Mouse (Mus musculus) kidney, embryonic 15.5 days (tissue): ENCODE measurements around the gene Gstp1. TPM values are rescaled to one million over a fixed set of nuclear protein-coding genes. Genes with fewer than 3 reads are reported as not detected.
A peak's percentile ranks its signal among the peaks of the same experiment; 100 is the strongest.

Experiments
- ATAC-seq: fragments of 200-750 bp; cut with Nextera tagmentation; replicated peaks from 2 replicates; pipeline ENCODE4 v1.8.0; 2017; ENCODE audit warnings: moderate TSS enrichment; ENCODE audit not compliant: low FRiP score
- H3K27ac ChIP-seq: fragments of 300-500 bp; sonication (generic); 2 replicates; pipeline ENCODE4 v1.5.1; 2015; ENCODE audit warnings: mild to moderate bottlenecking, inconsistent platforms
- H3K27me3 ChIP-seq: fragments of 300-500 bp; sonication (generic); 2 replicates; pipeline ENCODE4 v1.6.1; 2015; ENCODE audit warnings: inconsistent platforms
- H3K36me3 ChIP-seq: fragments of 300-500 bp; sonication (generic); 2 replicates; pipeline ENCODE4 v1.6.1; 2015; ENCODE audit warnings: inconsistent platforms
- H3K4me1 ChIP-seq: fragments of 300-500 bp; sonication (generic); 2 replicates; pipeline ENCODE4 v1.6.1; 2015; ENCODE audit warnings: inconsistent platforms
- H3K4me2 ChIP-seq: fragments of 300-500 bp; sonication (generic); 2 replicates; pipeline ENCODE4 v1.6.1; 2015; ENCODE audit warnings: moderate library complexity, mild to moderate bottlenecking, inconsistent platforms
- H3K4me3 ChIP-seq: fragments of 300-500 bp; sonication (generic); replicated peaks from 2 replicates; pipeline ENCODE4 v1.5.1; 2015; ENCODE audit warnings: mild to moderate bottlenecking, inconsistent platforms
- H3K9ac ChIP-seq: fragments of 300-500 bp; sonication (generic); 2 replicates; pipeline ENCODE4 v1.6.1; 2015; ENCODE audit warnings: mild to moderate bottlenecking, inconsistent platforms
- H3K9me3 ChIP-seq: fragments of 300-500 bp; sonication (generic); replicated peaks from 2 replicates; pipeline ENCODE4 v1.6.1; 2016; ENCODE audit warnings: inconsistent platforms
- WGBS: fragments of 180-500 bp; shearing (Covaris S2); methylation state at CpG from one replicate; pipeline ENCODE4 v1.1.7; 2015; ENCODE audit warnings: mixed read lengths; 5-methylcytosine and 5-hydroxymethylcytosine counted together
- polyA plus RNA-seq: library from polyadenylated mRNA; unstranded; fragments of >200 nt; fragmentation: Nextera tagmentation; extraction: Ambion mirVana; gene quantifications from 2 replicates; pipeline ENCODE4 v1.2.1, GENCODE M21; 2015

The Gstp1 gene
- polyA plus RNA-seq, 1 experiment from 2014 or later = 563 TPM

DNA sequence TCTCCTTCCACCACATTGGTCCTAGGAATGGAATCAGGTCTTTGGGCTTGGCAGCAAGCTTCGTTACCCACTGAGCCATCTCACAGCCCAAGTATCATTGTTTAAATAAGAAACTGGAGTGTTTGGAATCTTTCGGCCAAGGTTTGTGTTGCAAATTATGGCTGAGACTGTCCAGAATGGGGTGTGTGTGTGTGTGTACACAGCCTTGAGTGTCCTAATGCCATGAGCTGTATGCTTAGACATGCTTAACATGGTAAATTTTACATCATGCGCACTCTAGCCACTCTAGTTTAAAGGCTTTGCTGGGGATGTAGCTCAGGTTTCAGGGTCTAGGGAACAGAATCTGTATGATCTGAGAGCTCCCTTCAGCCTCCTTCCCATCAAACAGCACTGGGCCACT lies 42.3 kb downstream of the Gstp1 start:
- no peaks in the 10 kb centered on the region for H3K36me3 ChIP-seq
- H3K9ac ChIP-seq = no peak overlapping the region
- H3K9me3 ChIP-seq = no peaks in the 10 kb centered on the region
- H3K4me1 ChIP-seq = peaks cover 56% of the 10 kb centered on the region
- no peak for ATAC-seq
- no peaks in the 10 kb centered on the region for H3K27me3 ChIP-seq
- H3K27ac ChIP-seq = peak overlapping the region; percentile 59
- WGBS = 60% methylated on average over 3 of the region's 3 CpGs
- no peak overlapping the region for H3K4me2 ChIP-seq
- no peak overlapping the region for H3K4me3 ChIP-seq

DNA sequence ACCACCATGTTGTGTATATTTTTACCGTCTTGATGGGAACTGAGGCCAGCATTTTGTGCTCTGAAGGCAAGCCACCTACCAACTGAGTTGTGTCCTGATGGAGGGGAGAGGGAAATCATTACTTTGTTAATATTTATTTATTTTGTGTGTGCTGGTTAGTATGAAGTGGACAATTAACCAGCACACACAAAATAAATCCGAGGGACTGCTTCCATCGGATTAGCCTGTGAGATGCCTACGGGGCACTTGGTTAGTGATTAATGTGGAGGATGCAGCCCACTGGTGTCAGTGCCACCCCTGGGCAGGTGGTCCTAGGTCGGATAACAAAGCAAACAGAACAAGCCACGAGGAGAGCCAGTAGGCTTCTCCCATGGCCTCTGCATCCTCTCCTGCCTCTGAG lies 42.9 kb downstream of the Gstp1 start:
- H3K4me2 ChIP-seq = no peak overlapping the region
- WGBS = 37% methylated on average over 6 of the region's 6 CpGs
- no peaks in the 10 kb centered on the region for H3K27me3 ChIP-seq
- H3K9ac ChIP-seq = no peak overlapping the region
- peaks cover 56% of the 10 kb centered on the region for H3K4me1 ChIP-seq
- H3K27ac ChIP-seq = peak overlapping the region; percentile 59; the same call in 1 of the 2 replicates
- H3K36me3 ChIP-seq = no peaks in the 10 kb centered on the region
- no peak overlapping the region for H3K4me3 ChIP-seq
- no peaks in the 10 kb centered on the region for H3K9me3 ChIP-seq
- no peak for ATAC-seq

DNA sequence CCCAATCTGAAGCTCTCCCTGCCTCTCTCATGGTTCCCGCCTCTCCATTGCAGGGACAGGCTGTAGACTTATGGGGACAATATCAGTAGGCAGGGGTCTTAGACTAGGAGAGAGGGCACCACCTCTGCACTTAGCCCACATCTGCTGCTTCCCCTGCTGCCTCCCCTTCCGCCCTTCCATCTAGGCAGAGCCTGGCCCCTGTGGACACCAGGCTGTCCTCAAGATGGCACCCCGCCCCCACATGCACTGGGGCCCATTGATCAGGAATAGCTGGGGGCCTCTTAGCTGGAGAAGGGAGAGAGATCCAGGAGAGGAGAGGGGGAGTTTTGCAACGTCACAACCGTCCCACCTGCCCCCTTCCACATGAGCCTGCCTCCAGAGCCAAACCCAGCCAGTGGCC lies 45.4 kb downstream of the Gstp1 start, which contains the start of gene Tbx10:
Gene Tbx10, plus strand, starts transcription at position 337 of the 400 bp plus-strand sequence.
- no peak for ATAC-seq
- Histone ChIP-seq H3K27ac (no peak within 1 kb of the TSS), H3K4me2 (no peak within 1 kb of the TSS), H3K9ac (no peak within 1 kb of the TSS), H3K27me3 (no peaks in the 10 kb centered on the region), H3K36me3 (peaks cover 6% of the 10 kb centered on the region; the same call in 1 of the 2 replicates), H3K4me1 (peaks cover 40% of the 10 kb centered on the region), H3K4me3 (no peak within 1 kb of the TSS), H3K9me3 (no peaks in the 10 kb centered on the region)
- WGBS = 58% methylated on average over 5 of the region's 5 CpGs

DNA sequence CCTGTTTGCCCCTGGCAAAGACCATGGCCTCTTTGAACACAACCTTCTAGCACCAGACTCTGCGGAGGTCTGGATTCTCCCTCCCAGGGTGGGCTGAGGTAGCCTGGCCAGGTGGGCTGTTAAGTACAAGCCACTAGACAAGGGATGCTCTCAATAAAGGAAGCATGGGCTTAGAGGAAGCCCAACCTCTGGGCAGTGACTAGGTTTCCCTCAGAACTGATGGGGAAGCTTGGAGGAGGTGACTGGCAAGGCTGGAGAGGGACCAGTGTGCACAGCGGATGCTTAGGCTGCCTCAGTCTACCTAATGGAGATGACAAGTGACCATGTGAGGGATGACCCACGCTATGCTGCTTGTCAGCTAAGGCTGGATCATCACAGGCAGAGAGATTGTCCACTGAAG lies 45.8 kb downstream of the Gstp1 start:
- no peaks in the 10 kb centered on the region for H3K27me3 ChIP-seq
- WGBS = 84% methylated on average over 3 of the region's 3 CpGs
- H3K4me3 ChIP-seq = no peak overlapping the region
- H3K36me3 ChIP-seq = peaks cover 6% of the 10 kb centered on the region; the same call in 1 of the 2 replicates
- H3K4me1 ChIP-seq = peaks cover 40% of the 10 kb centered on the region
- no peak overlapping the region for H3K27ac ChIP-seq
- H3K4me2 ChIP-seq = no peak overlapping the region
- no peaks in the 10 kb centered on the region for H3K9me3 ChIP-seq
- H3K9ac ChIP-seq = no peak overlapping the region
- ATAC-seq = no peak

DNA sequence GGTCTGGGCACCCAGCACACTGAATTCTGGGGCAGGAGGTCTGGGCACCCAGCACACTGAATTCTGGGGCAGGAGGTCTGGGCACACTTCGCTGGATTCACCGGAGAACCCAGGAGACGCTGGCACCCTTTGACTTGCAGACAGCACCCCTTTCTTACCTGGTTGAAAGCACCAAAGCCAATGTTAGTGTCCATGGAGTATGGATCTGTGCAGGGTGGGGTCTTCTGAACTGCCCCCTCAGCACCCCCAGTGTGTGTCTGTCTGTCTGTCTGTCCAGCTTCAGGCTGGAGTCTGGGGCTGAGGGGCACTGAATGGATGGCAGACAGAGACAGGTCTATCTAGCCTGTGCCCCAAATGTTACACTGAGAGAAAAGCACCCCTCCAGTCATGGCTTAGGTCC lies 46.2 kb downstream of the Gstp1 start:
- no peaks in the 10 kb centered on the region for H3K9me3 ChIP-seq
- peaks cover 40% of the 10 kb centered on the region for H3K4me1 ChIP-seq
- H3K27ac ChIP-seq = no peak overlapping the region
- H3K4me3 ChIP-seq = no peak overlapping the region
- no peaks in the 10 kb centered on the region for H3K27me3 ChIP-seq
- WGBS = 89% methylated on average over 3 of the region's 3 CpGs
- no peak overlapping the region for H3K4me2 ChIP-seq
- no peak for ATAC-seq
- no peak overlapping the region for H3K9ac ChIP-seq
- H3K36me3 ChIP-seq = peaks cover 6% of the 10 kb centered on the region; the same call in 1 of the 2 replicates

DNA sequence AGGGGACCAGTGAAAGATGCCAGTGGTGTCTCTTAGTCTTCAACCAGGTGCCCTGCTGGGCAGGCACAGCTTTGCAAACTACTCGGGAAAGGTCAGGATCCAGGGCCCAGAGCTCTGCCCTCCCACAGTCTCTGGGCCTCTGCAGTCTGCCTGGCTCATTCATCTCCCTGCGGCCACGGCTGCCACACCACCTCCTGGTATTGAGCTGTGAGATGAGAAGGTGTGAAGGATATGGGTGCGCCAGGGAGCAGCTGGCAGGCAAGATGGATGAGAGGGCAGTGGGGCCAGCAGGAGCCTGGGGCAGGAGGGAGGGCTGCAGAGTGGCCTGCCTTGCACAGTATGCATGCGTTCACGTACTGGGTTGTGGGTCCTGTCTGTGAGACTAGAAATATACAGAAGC lies 47.0 kb downstream of the Gstp1 start:
- Histone ChIP-seq H3K9me3 (no peaks in the 10 kb centered on the region), H3K27ac (peak overlapping the region; percentile 20; the same call in 1 of the 2 replicates), H3K27me3 (no peaks in the 10 kb centered on the region), H3K4me3 (no peak overlapping the region), H3K4me1 (peaks cover 40% of the 10 kb centered on the region), H3K4me2 (no peak overlapping the region), H3K36me3 (peaks cover 6% of the 10 kb centered on the region; the same call in 1 of the 2 replicates), H3K9ac (no peak overlapping the region)
- 26% methylated on average over 6 of the region's 6 CpGs for WGBS
- ATAC-seq = no peak

DNA sequence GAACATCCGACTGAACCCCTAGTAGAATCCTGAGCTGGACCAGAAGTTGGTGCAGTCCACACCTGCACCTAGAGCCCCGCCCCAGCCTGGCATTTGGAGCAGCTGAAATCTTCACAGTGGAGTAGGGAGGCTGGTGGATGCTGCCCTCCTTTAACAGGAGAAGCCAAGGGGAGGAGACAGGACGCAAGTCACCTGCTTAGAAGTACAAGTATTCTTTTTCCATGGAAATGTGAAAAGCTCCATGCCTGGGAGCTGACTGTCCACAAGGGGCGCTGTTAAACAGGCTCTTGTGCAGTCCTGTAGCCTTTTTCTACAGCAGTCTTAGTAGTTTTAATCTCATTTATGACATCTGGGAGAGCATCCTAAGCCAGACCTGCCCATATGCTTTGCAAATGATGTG lies 49.0 kb downstream of the Gstp1 start:
- no peaks in the 10 kb centered on the region for H3K9me3 ChIP-seq
- 91% methylated on average over 4 of the region's 4 CpGs for WGBS
- H3K9ac ChIP-seq = no peak overlapping the region
- no peak overlapping the region for H3K4me2 ChIP-seq
- H3K27me3 ChIP-seq = no peaks in the 10 kb centered on the region
- H3K4me1 ChIP-seq = peaks cover 50% of the 10 kb centered on the region
- H3K4me3 ChIP-seq = no peak overlapping the region
- no peak overlapping the region for H3K27ac ChIP-seq
- peaks cover 6% of the 10 kb centered on the region; the same call in 1 of the 2 replicates for H3K36me3 ChIP-seq
- no peak for ATAC-seq

DNA sequence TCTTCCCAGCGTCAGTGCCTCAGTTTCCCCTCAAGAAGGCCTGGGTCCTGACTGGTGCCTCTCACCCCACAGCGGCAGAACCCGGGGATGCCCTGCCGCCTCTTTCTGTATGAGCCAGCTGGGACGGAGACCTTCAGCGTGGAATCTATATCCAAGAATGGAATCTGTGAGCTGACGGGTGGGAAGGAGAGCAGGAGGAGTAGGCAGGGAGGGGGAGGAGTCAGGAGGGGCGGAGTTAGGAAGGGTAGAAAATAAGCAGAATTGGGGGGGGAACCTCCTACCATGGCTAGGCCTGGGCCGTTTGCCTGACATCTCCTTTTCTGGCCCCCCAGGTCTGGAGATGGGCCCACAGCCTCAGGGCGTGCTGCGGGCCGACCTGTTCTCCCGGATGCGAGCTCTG lies 49.7 kb downstream of the Gstp1 start:
- Histone ChIP-seq H3K27me3 (no peaks in the 10 kb centered on the region), H3K4me3 (no peak overlapping the region), H3K9ac (no peak overlapping the region), H3K9me3 (no peaks in the 10 kb centered on the region), H3K27ac (no peak overlapping the region), H3K4me2 (no peak overlapping the region), H3K36me3 (peaks cover 6% of the 10 kb centered on the region; the same call in 1 of the 2 replicates), H3K4me1 (peaks cover 57% of the 10 kb centered on the region)
- ATAC-seq = no peak
- WGBS = 89% methylated on average over 14 of the region's 14 CpGs

DNA sequence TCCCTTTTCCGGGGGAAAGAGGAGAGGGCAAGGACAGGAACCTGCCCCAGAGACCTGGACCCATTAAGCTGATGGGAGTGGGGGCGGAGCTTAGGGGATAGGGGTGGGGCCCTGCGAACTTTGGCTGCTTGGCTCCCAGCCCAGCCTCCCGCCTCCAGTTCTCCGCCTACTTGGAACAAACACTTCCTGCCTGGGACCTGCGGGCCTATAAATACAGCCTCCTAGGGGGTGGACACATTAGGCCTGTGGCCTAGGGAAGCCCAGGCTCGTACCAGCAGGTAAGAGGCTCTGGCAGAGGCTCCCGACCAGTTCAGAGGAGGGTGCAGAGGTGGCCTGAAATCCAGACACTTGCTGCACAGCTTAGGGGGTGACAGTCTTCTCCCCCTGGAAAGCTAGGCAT lies 51.5 kb downstream of the Gstp1 start, which contains the start of gene Acy3:
Gene Acy3, plus strand, starts transcription at position 237 of the 400 bp plus-strand sequence.
- Histone ChIP-seq H3K36me3 (peaks cover 6% of the 10 kb centered on the region; the same call in 1 of the 2 replicates), H3K9me3 (no peaks in the 10 kb centered on the region), H3K27ac (peak within 1 kb of the TSS; percentile 94), H3K4me2 (peak within 1 kb of the TSS; percentile 50), H3K4me3 (peak within 1 kb of the TSS; percentile 27), H3K4me1 (peaks cover 58% of the 10 kb centered on the region), H3K27me3 (no peaks in the 10 kb centered on the region), H3K9ac (peak within 1 kb of the TSS; percentile 27; the same call in 1 of the 2 replicates)
- ATAC-seq = peak; percentile 70
- WGBS = 5% methylated on average over 8 of the region's 8 CpGs

Other genes with a start within 250 kb of the Gstp1 start
- gene Chka, start 186.2 kb downstream of the Gstp1 start, polyA plus RNA-seq = 58.8 and 63.1 TPM in 2 replicates
- 43.9 and 54.6 TPM in 2 replicates for gene Tcirg1, start 130.9 kb downstream of the Gstp1 start, polyA plus RNA-seq
- 344 and 353 TPM in 2 replicates for gene Ndufs8, start 125.2 kb downstream of the Gstp1 start, polyA plus RNA-seq
- gene Aldh3b1, start 108.2 kb downstream of the Gstp1 start, polyA plus RNA-seq = 2.9 and 4.1 TPM in 2 replicates
- 18.3 and 21.2 TPM in 2 replicates for gene Unc93b1, start 102.8 kb downstream of the Gstp1 start, polyA plus RNA-seq
- 0.06 TPM in 1 of 2 replicates, not detected in the other for gene Aldh3b3, start 79.3 kb downstream of the Gstp1 start, polyA plus RNA-seq
- 1.7 and 1.8 TPM in 2 replicates for gene Aldh3b2, start 65.7 kb downstream of the Gstp1 start, polyA plus RNA-seq
- gene Acy3, start 51.4 kb downstream of the Gstp1 start, polyA plus RNA-seq = 28.6 and 35.0 TPM in 2 replicates
- 0.75 and 1.5 TPM in 2 replicates for gene Tbx10, start 45.2 kb downstream of the Gstp1 start, polyA plus RNA-seq
- gene Nudt8, start 37.4 kb downstream of the Gstp1 start, polyA plus RNA-seq = 31.2 and 36.2 TPM in 2 replicates
- 3.3 and 4.1 TPM in 2 replicates for gene Gm49405, start 37.4 kb downstream of the Gstp1 start, polyA plus RNA-seq
- gene Doc2g, start 34.7 kb downstream of the Gstp1 start, polyA plus RNA-seq = 5.0 and 5.1 TPM in 2 replicates
- gene Ndufv1, start 25.2 kb downstream of the Gstp1 start, polyA plus RNA-seq = 220 and 237 TPM in 2 replicates
- 2.4 and 14.9 TPM in 2 replicates for gene Gstp2, start 8.0 kb upstream of the Gstp1 start, polyA plus RNA-seq
- 0.73 and 1.4 TPM in 2 replicates for gene Gstp3, start 21.6 kb upstream of the Gstp1 start, polyA plus RNA-seq
- 0.22 and 0.84 TPM in 2 replicates for gene Cabp2, start 43.6 kb upstream of the Gstp1 start, polyA plus RNA-seq
- gene Cdk2ap2, start 59.2 kb upstream of the Gstp1 start, polyA plus RNA-seq = 116 and 117 TPM in 2 replicates
- gene Pitpnm1, start 62.0 kb upstream of the Gstp1 start, polyA plus RNA-seq = 14.0 and 15.8 TPM in 2 replicates
- gene Aip, start 87.9 kb upstream of the Gstp1 start, polyA plus RNA-seq = 98.0 and 108 TPM in 2 replicates
- not detected in 2 replicates for gene Gpr152, start 101.8 kb upstream of the Gstp1 start, polyA plus RNA-seq
- 0.05 and 0.10 TPM in 2 replicates for gene Cabp4, start 106.0 kb upstream of the Gstp1 start, polyA plus RNA-seq
- 165 and 174 TPM in 2 replicates for gene Coro1b, start 110.6 kb upstream of the Gstp1 start, polyA plus RNA-seq
- gene Ptprcap, start 115.6 kb upstream of the Gstp1 start, polyA plus RNA-seq = 0.42 and 1.2 TPM in 2 replicates
- 51.5 and 58.5 TPM in 2 replicates for gene Rps6kb2, start 125.4 kb upstream of the Gstp1 start, polyA plus RNA-seq
- gene Carns1, start 137.5 kb upstream of the Gstp1 start, polyA plus RNA-seq = 2.9 and 3.1 TPM in 2 replicates
- 2.4 and 3.0 TPM in 2 replicates for gene Tbc1d10c, start 153.3 kb upstream of the Gstp1 start, polyA plus RNA-seq
- gene Ppp1ca, start 154.1 kb upstream of the Gstp1 start, polyA plus RNA-seq = 953 and 971 TPM in 2 replicates
- gene Rad9a, start 163.7 kb upstream of the Gstp1 start, polyA plus RNA-seq = 37.2 and 38.2 TPM in 2 replicates
- gene Clcf1, start 176.3 kb upstream of the Gstp1 start, polyA plus RNA-seq = 5.1 and 6.8 TPM in 2 replicates
- not detected in 2 replicates for gene AC109138.7, start 176.4 kb upstream of the Gstp1 start, polyA plus RNA-seq
- 23.2 and 27.4 TPM in 2 replicates for gene Pold4, start 193.9 kb upstream of the Gstp1 start, polyA plus RNA-seq
- 15.1 and 15.9 TPM in 2 replicates for gene Ssh3, start 231.2 kb upstream of the Gstp1 start, polyA plus RNA-seq
- gene Ankrd13d, start 245.2 kb upstream of the Gstp1 start, polyA plus RNA-seq = 8.3 and 8.5 TPM in 2 replicates